In genomic region chr9:85545566-85545965, GRCm38 (mm10) we compare ENCODE assay signal across 23 mouse cellular contexts.
DNase-seq lines count a peak whose midpoint lies in the region; TF ChIP-seq lines count a peak whose summit lies in the region.
"Had no signal": no experiment of that assay in that cellular context is flagged by ENCODE, and none has a peak within 500 bp of the region (broad histone marks: within the 10 kb centered on the region; RNA-seq: fewer than 3 reads in every experiment).

No protein-coding gene starts in this region.

- peak; percentile 22 for DNase-seq in gastrocnemius, adult 2 months
- no peak for DNase-seq in gastrocnemius, postnatal 4 days (ENCODE audit: low spot score in 2 of 2)
- peak; percentile 44 to 61 for DNase-seq in heart, adult 18-20 months
- no peak for DNase-seq in heart, postnatal 14 days
- DNase-seq in heart, adult 9 months (ENCODE audit: low spot score in 2 of 2), result peak; percentile 40 to 49
- DNase-seq in heart, embryonic 10.5 days (ENCODE audit: low spot score), result no peak
- no peak for DNase-seq in adrenal gland, postnatal 4 days (ENCODE audit: low spot score in 2 of 2)
- DNase-seq: B cell, adult 2 months; cerebellum, adult 11 months; cerebellum, adult 2 months; cerebellum, adult 9-11 months; cerebellum, postnatal 25 days; forebrain, postnatal 0 days; gastrocnemius, postnatal 36 days; kidney, adult 2 months had no signal

- H3K4me1 ChIP-seq in heart, embryonic 10.5 days, result peaks cover 4% of the 10 kb centered on the region
- H3K4me1 ChIP-seq: embryonic facial prominence, embryonic 12.5 days; embryonic facial prominence, embryonic 15.5 days; hindbrain, embryonic 12.5 days; hindbrain, embryonic 15.5 days had no signal

- intact Hi-C loops in gastrocnemius, adult 2 months (cut with DNase I), result no loop called here
- intact Hi-C loops in heart, postnatal 14 days (cut with DNase I), result no loop called here

- H3K9me3 ChIP-seq in heart, embryonic 10.5 days, result no peaks in the 10 kb centered on the region
- H3K9me3 ChIP-seq: embryonic facial prominence, embryonic 12.5 days; embryonic facial prominence, embryonic 15.5 days; G1E; heart, embryonic 13.5 days; hindbrain, embryonic 12.5 days; hindbrain, embryonic 15.5 days had no signal

- TF ChIP-seq CTCF in gastrocnemius, adult 2 months (IDR thresholded peaks at IDR 0.05), result no peak

- H3K4me3 ChIP-seq in gastrocnemius, adult 2 months, result no peak overlapping the region
- H3K4me3 ChIP-seq in heart, embryonic 10.5 days, result no peak overlapping the region
- H3K4me3 ChIP-seq: embryonic facial prominence, embryonic 12.5 days; embryonic facial prominence, embryonic 15.5 days; heart, embryonic 13.5 days; hindbrain, embryonic 12.5 days; hindbrain, embryonic 15.5 days had no signal

- WGBS in heart, embryonic 10.5 days, result 85% methylated on average over 1 of the region's 1 CpGs

- H3K27ac ChIP-seq in gastrocnemius, adult 2 months, result peak overlapping the region; percentile 66
- H3K27ac ChIP-seq in heart, embryonic 10.5 days, result no peak overlapping the region
- H3K27ac ChIP-seq: embryonic facial prominence, embryonic 12.5 days; embryonic facial prominence, embryonic 15.5 days; heart, embryonic 13.5 days; hindbrain, embryonic 12.5 days; hindbrain, embryonic 15.5 days had no signal

- H3K27me3 ChIP-seq in heart, embryonic 10.5 days (ENCODE audit: insufficient read depth, poor library complexity, severe bottlenecking), result no peaks in the 10 kb centered on the region
- H3K27me3 ChIP-seq: CH12.LX; embryonic facial prominence, embryonic 12.5 days; embryonic facial prominence, embryonic 15.5 days; heart, embryonic 13.5 days; hindbrain, embryonic 12.5 days; hindbrain, embryonic 15.5 days; Patski had no signal

- no peaks in the 10 kb centered on the region for H3K36me3 ChIP-seq in heart, embryonic 10.5 days
- H3K36me3 ChIP-seq: embryonic facial prominence, embryonic 12.5 days; embryonic facial prominence, embryonic 15.5 days; G1E; heart, embryonic 13.5 days; hindbrain, embryonic 12.5 days; hindbrain, embryonic 15.5 days had no signal

Comparison
In these comparisons a context has a peak if more than half of its experiments do, and no peak if none do; other contexts are left out.
1. DNase-seq: peak in gastrocnemius, adult 2 months (single experiment), heart, adult 18-20 months (2 of 2) and heart, adult 9 months (2 of 2); none in gastrocnemius, postnatal 4 days (0 of 2), heart, postnatal 14 days (0 of 2), heart, embryonic 10.5 days (single experiment) and adrenal gland, postnatal 4 days (0 of 2).